Mouse (Mus musculus): ENCODE results near the gene Tmem202. TPM values are rescaled to one million over a fixed set of nuclear protein-coding genes. Genes with fewer than 3 reads are reported as not detected.

Tmem202 gene
- polyA plus RNA-seq, 1 experiment from 2014 or later, result 0.15 TPM

DNA sequence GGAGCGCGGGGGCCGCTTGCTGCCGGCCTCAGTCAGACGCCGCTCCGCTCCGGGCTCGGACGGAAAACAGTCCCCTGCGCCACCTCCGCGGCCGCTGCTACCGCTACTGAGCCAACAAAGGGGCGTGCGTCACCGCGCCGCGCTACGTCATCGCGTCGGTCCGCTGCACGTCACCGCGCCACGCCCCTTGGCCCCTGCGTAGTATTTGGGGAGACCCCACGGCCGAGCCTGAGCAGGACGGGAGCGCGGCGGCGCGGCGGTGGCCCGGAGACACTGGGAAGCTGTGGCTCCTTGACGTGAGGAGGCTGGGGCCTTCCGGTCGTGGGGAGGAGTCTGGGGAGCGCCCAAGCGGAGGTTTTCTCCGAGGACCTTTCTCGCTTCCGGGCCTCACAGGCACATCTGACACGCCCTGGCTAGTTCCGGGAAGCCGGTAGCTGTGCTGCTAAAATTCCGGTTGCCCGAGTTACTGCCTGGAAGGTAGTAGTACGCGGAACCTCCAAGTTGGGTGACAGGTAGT lies 53.0 kb downstream of the Tmem202 start, which contains the start of gene Arih1:
TSS of gene Arih1 (minus strand) at position 70 of the 517 bp plus-strand sequence.
- H3K9ac ChIP-seq (ENCODE audit: low read depth, low read length), result peak within 1 kb of the TSS; percentile 99
- H3K9me3 ChIP-seq (ENCODE audit: control insufficient read depth, low read length), result no peaks in the 10 kb centered on the region
- H3K4me2 ChIP-seq (replicated peaks; ENCODE audit: low read depth, low read length), result peak within 1 kb of the TSS; percentile 84
- H3K27me3 ChIP-seq (ENCODE audit: control insufficient read depth, insufficient read depth, low read length), result no peaks in the 10 kb centered on the region
- peak within 1 kb of the TSS; percentile 99 for H3K27ac ChIP-seq (ENCODE audit: low read depth, low read length)
- H3K4me3 ChIP-seq (ENCODE audit: low read depth, low read length), result peak within 1 kb of the TSS; percentile 99
- peak; percentile 100 for DNase-seq (ENCODE audit: low spot score)
- H3K4me1 ChIP-seq (replicated peaks; ENCODE audit: control insufficient read depth, insufficient read depth, low read length), result no peaks in the 10 kb centered on the region
- H3K36me3 ChIP-seq (ENCODE audit: control insufficient read depth, insufficient read depth, low read length), result no peaks in the 10 kb centered on the region
- under 1% methylated on average over 45 of the region's 56 CpGs for WGBS
- ATAC-seq (ENCODE audit: low FRiP score), result peak; percentile 98

DNA sequence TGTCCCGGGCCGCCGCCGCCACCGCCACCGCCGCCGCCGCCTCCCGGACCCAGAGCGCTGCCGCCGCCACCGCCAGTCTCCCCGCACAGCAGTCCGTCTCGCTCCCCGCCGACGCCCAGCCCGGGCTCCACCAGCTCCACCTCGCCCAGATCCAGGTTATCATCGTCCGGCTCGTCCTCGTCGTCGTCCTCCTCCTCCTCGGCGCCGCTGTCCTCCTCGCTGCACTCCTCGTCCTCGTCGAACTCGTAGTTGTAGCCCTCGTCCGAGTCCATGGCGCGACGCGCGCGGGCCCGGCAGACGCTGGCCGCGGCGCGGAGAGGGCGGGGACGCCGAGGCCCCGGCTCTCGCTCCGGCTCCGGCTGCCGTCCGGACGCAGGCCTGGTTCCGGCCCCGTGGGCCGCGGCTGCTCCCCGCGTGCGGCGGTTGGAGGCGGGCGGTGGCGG lies 53.5 kb downstream of the Tmem202 start:
- H3K4me3 ChIP-seq (ENCODE audit: low read depth, low read length), result peak overlapping the region; percentile 99
- no peaks in the 10 kb centered on the region for H3K9me3 ChIP-seq (ENCODE audit: control insufficient read depth, low read length)
- H3K9ac ChIP-seq (ENCODE audit: low read depth, low read length), result peak overlapping the region; percentile 99
- DNase-seq (ENCODE audit: low spot score) (peak; percentile 79), ATAC-seq (ENCODE audit: low FRiP score) (peak; percentile 74)
- no peaks in the 10 kb centered on the region for H3K36me3 ChIP-seq (ENCODE audit: control insufficient read depth, insufficient read depth, low read length)
- H3K27ac ChIP-seq (ENCODE audit: low read depth, low read length), result peak overlapping the region; percentile 99
- WGBS, result 0% methylated on average over 29 of the region's 71 CpGs
- H3K27me3 ChIP-seq (ENCODE audit: control insufficient read depth, insufficient read depth, low read length), result no peaks in the 10 kb centered on the region
- H3K4me1 ChIP-seq (replicated peaks; ENCODE audit: control insufficient read depth, insufficient read depth, low read length), result no peaks in the 10 kb centered on the region
- H3K4me2 ChIP-seq (replicated peaks; ENCODE audit: low read depth, low read length), result peak overlapping the region; percentile 84

DNA sequence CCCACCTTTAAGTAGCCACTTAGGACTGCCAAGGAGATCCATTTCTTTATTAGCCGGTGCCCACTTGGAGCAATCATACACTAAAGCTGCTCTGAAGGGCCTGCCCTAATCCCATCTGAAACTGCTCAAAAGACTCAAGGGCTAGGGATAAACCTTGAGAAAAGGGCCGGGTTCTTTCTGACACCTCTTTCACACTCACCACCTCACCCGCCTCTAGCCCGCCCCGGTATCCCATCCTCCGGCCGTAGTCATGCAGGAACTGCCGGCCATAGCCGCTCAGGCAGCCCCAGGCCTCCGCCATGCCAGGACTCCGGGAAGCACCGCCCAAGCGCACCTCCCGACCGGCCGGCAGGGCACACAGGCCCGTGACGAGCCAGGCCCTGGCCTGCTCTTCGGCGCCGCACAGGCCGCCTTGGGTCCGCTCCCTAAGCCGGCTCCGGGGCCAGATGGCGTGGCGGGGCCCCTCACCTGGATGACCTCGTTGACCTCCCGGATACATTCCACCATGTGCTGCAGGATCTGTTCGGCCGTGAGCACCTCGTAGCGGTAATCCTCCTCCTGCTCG lies 54.1 kb downstream of the Tmem202 start:
- H3K4me3 ChIP-seq (ENCODE audit: low read depth, low read length), result peak overlapping the region; percentile 99
- no peaks in the 10 kb centered on the region for H3K36me3 ChIP-seq (ENCODE audit: control insufficient read depth, insufficient read depth, low read length)
- H3K9ac ChIP-seq (ENCODE audit: low read depth, low read length), result peak overlapping the region; percentile 99
- H3K27ac ChIP-seq (ENCODE audit: low read depth, low read length), result peak overlapping the region; percentile 99
- WGBS, result under 1% methylated on average over 34 of the region's 34 CpGs
- DNase-seq (ENCODE audit: low spot score), result peak; percentile 67
- H3K4me1 ChIP-seq (replicated peaks; ENCODE audit: control insufficient read depth, insufficient read depth, low read length), result no peaks in the 10 kb centered on the region
- peak; percentile 58 for ATAC-seq (ENCODE audit: low FRiP score)
- H3K27me3 ChIP-seq (ENCODE audit: control insufficient read depth, insufficient read depth, low read length), result no peaks in the 10 kb centered on the region
- H3K4me2 ChIP-seq (replicated peaks; ENCODE audit: low read depth, low read length), result peak overlapping the region; percentile 84
- no peaks in the 10 kb centered on the region for H3K9me3 ChIP-seq (ENCODE audit: control insufficient read depth, low read length)

DNA sequence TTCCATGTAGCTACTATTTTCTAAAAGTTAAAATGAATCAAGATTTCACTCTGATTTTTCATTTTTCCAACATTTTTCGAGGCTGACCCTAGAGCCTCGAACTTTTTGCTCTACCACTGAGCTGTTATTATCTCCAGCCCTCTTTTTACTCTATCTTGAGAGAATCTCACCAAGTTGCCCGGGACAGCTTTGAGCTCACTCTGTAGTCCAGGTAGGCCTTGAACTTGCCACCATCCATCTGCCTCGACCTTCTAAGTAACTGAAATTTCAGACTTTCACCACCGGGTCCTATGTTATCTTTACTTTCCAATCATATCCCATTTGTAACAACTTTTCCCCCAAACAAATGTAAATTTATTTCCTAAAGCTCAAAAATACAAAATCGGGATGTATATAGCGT lies 54.9 kb downstream of the Tmem202 start:
- peak; percentile 22 for DNase-seq (ENCODE audit: low spot score)
- 20% methylated on average over 7 of the region's 7 CpGs for WGBS
- Histone ChIP-seq H3K4me3 (ENCODE audit: low read depth, low read length) (peak overlapping the region; percentile 99), H3K36me3 (ENCODE audit: control insufficient read depth, insufficient read depth, low read length) (no peaks in the 10 kb centered on the region), H3K9ac (ENCODE audit: low read depth, low read length) (peak overlapping the region; percentile 99), H3K4me2 (replicated peaks; ENCODE audit: low read depth, low read length) (peak overlapping the region; percentile 84), H3K4me1 (replicated peaks; ENCODE audit: control insufficient read depth, insufficient read depth, low read length) (no peaks in the 10 kb centered on the region), H3K9me3 (ENCODE audit: control insufficient read depth, low read length) (no peaks in the 10 kb centered on the region), H3K27ac (ENCODE audit: low read depth, low read length) (no peak overlapping the region), H3K27me3 (ENCODE audit: control insufficient read depth, insufficient read depth, low read length) (no peaks in the 10 kb centered on the region)
- ATAC-seq (ENCODE audit: low FRiP score), result no peak

DNA sequence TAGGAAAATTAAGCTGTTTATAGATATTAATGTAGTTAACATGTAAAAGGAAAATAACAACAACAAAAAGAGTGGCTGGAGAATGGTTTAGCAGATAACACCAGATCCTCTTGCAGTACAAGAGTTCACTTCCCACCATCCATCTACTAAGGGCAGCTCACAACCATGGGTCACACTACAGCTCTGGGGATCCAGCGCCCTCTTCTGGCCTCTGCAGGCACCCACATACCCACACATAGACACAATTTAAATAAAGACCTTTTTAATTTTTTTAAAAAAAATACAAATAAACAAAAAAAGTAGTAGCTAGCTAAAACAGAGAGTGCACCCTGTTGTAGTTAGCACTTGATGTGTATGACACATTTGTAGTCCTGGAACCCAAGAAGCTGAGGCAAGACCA lies 57.2 kb downstream of the Tmem202 start:
- no peak overlapping the region for H3K4me2 ChIP-seq (replicated peaks; ENCODE audit: low read depth, low read length)
- DNase-seq (ENCODE audit: low spot score), result peak; percentile 34
- WGBS, result 42% methylated on average over 1 of the region's 1 CpGs
- no peaks in the 10 kb centered on the region for H3K9me3 ChIP-seq (ENCODE audit: control insufficient read depth, low read length)
- no peaks in the 10 kb centered on the region for H3K4me1 ChIP-seq (replicated peaks; ENCODE audit: control insufficient read depth, insufficient read depth, low read length)
- H3K9ac ChIP-seq (ENCODE audit: low read depth, low read length), result no peak overlapping the region
- no peak for ATAC-seq (ENCODE audit: low FRiP score)
- no peak overlapping the region for H3K4me3 ChIP-seq (ENCODE audit: low read depth, low read length)
- no peaks in the 10 kb centered on the region for H3K27me3 ChIP-seq (ENCODE audit: control insufficient read depth, insufficient read depth, low read length)
- no peaks in the 10 kb centered on the region for H3K36me3 ChIP-seq (ENCODE audit: control insufficient read depth, insufficient read depth, low read length)
- H3K27ac ChIP-seq (ENCODE audit: low read depth, low read length), result no peak overlapping the region

DNA sequence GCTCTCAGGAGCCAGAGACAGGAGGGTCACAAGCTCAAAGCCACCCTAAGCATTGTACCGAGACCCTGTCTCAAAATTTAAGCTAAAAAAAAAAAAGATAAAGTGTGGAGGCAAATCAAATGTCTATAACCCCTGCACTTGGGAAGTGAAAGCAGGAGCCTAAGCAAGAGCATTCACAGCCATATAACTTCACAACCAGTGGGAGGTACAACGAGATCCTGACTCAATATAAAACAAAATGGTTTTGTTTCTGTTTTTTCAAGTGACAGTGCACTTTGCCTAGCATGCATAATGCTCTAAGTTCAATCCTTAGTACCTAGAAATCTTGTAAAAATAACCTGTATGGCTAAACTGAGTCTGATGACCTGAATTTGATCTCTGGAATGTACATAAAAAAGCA lies 63.0 kb downstream of the Tmem202 start:
- WGBS, result 96% methylated on average over 2 of the region's 2 CpGs
- no peak for ATAC-seq (ENCODE audit: low FRiP score)
- H3K9me3 ChIP-seq (ENCODE audit: control insufficient read depth, low read length), result no peaks in the 10 kb centered on the region

DNA sequence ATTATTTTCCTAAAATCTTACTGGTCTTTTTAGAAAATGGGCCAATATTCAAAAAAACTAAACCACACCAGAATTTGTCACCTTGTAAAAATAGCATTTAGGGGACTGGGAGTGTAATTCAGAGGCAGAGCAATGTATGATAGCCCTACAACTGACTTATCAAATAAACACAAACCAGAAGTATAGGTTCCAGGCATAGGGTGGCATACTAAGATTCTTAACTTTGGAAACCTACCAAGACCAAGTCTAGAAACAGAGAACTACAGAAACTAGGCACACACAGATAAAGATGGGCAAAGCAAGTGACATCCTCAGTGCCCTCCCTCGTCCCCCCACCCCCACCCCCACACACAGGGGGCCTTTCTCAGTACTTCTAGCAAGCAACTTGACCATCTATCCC lies 64.8 kb downstream of the Tmem202 start:
- no peaks in the 10 kb centered on the region for H3K36me3 ChIP-seq (ENCODE audit: control insufficient read depth, insufficient read depth, low read length)
- no peak overlapping the region for H3K27ac ChIP-seq (ENCODE audit: low read depth, low read length)
- H3K9ac ChIP-seq (ENCODE audit: low read depth, low read length), result no peak overlapping the region
- WGBS, result 90% methylated on average over 1 of the region's 1 CpGs
- no peaks in the 10 kb centered on the region for H3K9me3 ChIP-seq (ENCODE audit: control insufficient read depth, low read length)
- ATAC-seq (ENCODE audit: low FRiP score) (no peak), DNase-seq (ENCODE audit: low spot score) (no peak)
- no peak overlapping the region for H3K4me3 ChIP-seq (ENCODE audit: low read depth, low read length)
- no peaks in the 10 kb centered on the region for H3K4me1 ChIP-seq (replicated peaks; ENCODE audit: control insufficient read depth, insufficient read depth, low read length)
- no peaks in the 10 kb centered on the region for H3K27me3 ChIP-seq (ENCODE audit: control insufficient read depth, insufficient read depth, low read length)
- no peak overlapping the region for H3K4me2 ChIP-seq (replicated peaks; ENCODE audit: low read depth, low read length)

More for the DNA sequence above, 63.0 kb downstream of the Tmem202 start:
- no peak overlapping the region for H3K27ac ChIP-seq (ENCODE audit: low read depth, low read length)
- H3K4me1 ChIP-seq (replicated peaks; ENCODE audit: control insufficient read depth, insufficient read depth, low read length), result no peaks in the 10 kb centered on the region
- no peak overlapping the region for H3K4me2 ChIP-seq (replicated peaks; ENCODE audit: low read depth, low read length)
- H3K9ac ChIP-seq (ENCODE audit: low read depth, low read length), result no peak overlapping the region
- no peaks in the 10 kb centered on the region for H3K27me3 ChIP-seq (ENCODE audit: control insufficient read depth, insufficient read depth, low read length)
- H3K4me3 ChIP-seq (ENCODE audit: low read depth, low read length), result no peak overlapping the region
- no peaks in the 10 kb centered on the region for H3K36me3 ChIP-seq (ENCODE audit: control insufficient read depth, insufficient read depth, low read length)
- no peak for DNase-seq (ENCODE audit: low spot score)

DNA sequence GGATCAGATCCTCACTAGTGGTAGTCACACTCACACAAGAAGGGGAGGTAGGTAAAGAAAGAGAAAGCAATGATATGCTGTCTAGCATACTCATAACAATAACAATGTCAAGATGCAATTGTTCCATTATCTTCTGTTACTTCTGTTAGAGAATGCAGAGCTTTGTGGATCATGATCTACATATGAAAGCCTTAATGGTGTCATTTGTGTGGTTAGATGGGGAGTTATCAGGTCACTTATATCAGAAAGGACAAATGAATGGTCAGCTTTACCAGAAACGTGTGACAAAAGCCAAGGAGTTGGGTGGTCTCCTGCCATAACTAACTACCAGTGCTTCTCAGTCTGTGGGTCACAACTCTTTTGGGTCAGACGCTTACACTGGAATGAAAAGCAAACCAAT lies 66.5 kb downstream of the Tmem202 start:
- no peak overlapping the region for H3K4me2 ChIP-seq (replicated peaks; ENCODE audit: low read depth, low read length)
- no peaks in the 10 kb centered on the region for H3K9me3 ChIP-seq (ENCODE audit: control insufficient read depth, low read length)
- no peaks in the 10 kb centered on the region for H3K4me1 ChIP-seq (replicated peaks; ENCODE audit: control insufficient read depth, insufficient read depth, low read length)
- ATAC-seq (ENCODE audit: low FRiP score), result no peak
- WGBS, result 69% methylated on average over 2 of the region's 2 CpGs
- no peak for DNase-seq (ENCODE audit: low spot score)
- H3K36me3 ChIP-seq (ENCODE audit: control insufficient read depth, insufficient read depth, low read length), result no peaks in the 10 kb centered on the region
- no peak overlapping the region for H3K4me3 ChIP-seq (ENCODE audit: low read depth, low read length)
- H3K27me3 ChIP-seq (ENCODE audit: control insufficient read depth, insufficient read depth, low read length), result no peaks in the 10 kb centered on the region
- no peak overlapping the region for H3K9ac ChIP-seq (ENCODE audit: low read depth, low read length)
- no peak overlapping the region for H3K27ac ChIP-seq (ENCODE audit: low read depth, low read length)

DNA sequence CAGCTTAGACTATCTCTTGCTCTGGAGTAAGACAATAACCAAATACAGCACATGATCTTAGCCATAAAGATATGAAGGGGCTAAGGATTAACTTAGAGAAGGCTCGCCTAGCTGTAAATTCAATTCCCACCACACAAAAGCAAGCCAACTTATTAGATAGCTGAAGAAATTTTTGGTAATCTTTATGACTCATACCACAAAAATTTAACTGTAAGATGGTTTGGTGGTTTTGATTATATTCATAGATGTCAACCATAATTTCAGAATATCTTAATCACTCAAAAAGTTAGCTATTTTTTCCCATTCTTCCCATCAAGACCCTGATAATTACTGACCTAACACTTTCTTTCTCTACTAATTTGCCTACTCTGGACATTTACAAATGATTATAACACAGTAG lies 70.2 kb downstream of the Tmem202 start:
- H3K36me3 ChIP-seq (ENCODE audit: control insufficient read depth, insufficient read depth, low read length), result no peaks in the 10 kb centered on the region
- H3K27ac ChIP-seq (ENCODE audit: low read depth, low read length), result no peak overlapping the region
- no peaks in the 10 kb centered on the region for H3K4me1 ChIP-seq (replicated peaks; ENCODE audit: control insufficient read depth, insufficient read depth, low read length)
- no peak for DNase-seq (ENCODE audit: low spot score)
- 93% methylated on average over 1 of the region's 1 CpGs for WGBS
- no peaks in the 10 kb centered on the region for H3K9me3 ChIP-seq (ENCODE audit: control insufficient read depth, low read length)
- H3K4me3 ChIP-seq (ENCODE audit: low read depth, low read length), result no peak overlapping the region
- ATAC-seq (ENCODE audit: low FRiP score), result no peak
- no peak overlapping the region for H3K4me2 ChIP-seq (replicated peaks; ENCODE audit: low read depth, low read length)
- no peak overlapping the region for H3K9ac ChIP-seq (ENCODE audit: low read depth, low read length)
- H3K27me3 ChIP-seq (ENCODE audit: control insufficient read depth, insufficient read depth, low read length), result no peaks in the 10 kb centered on the region

Data from hindbrain, embryonic 11.5 days (tissue).